7 mouse cellular contexts compared by ENCODE assay signal in genomic region chr17:88527781-88528180, GRCm38 (mm10). TPM values are rescaled to one million over a fixed set of nuclear protein-coding genes. Genes with fewer than 3 reads are reported as not detected.
DNase-seq lines count a peak whose midpoint lies in the region; ATAC-seq and TF ChIP-seq lines count a peak whose summit lies in the region.

No protein-coding gene starts in this region.

- no peaks in the 10 kb centered on the region for H3K27me3 ChIP-seq in intestine, postnatal 0 days (replicated peaks; ENCODE audit: control insufficient read depth, insufficient read depth, low read length)
- H3K27me3 ChIP-seq in intestine, embryonic 15.5 days (replicated peaks): no peaks in the 10 kb centered on the region
- H3K27me3 ChIP-seq in heart, postnatal 0 days (ENCODE audit: control insufficient read depth, insufficient read depth, low read length): no peaks in the 10 kb centered on the region

- TF ChIP-seq EP300 in heart, postnatal 0 days (IDR thresholded peaks at IDR 0.05; ENCODE audit: low read depth): no peak

- ATAC-seq in intestine, postnatal 0 days: no peak
- no peak for ATAC-seq in intestine, embryonic 15.5 days
- no peak for ATAC-seq in heart, postnatal 0 days (ENCODE audit: insufficient read depth, low read depth)
- no peak for ATAC-seq in granulocyte monocyte progenitor cell, adult 5-6 weeks (replicated peaks; ENCODE audit: poor library complexity, severe bottlenecking)

- H3K4me3 ChIP-seq in intestine, postnatal 0 days (ENCODE audit: low read depth, low read length): no peak overlapping the region
- H3K4me3 ChIP-seq in intestine, embryonic 15.5 days (replicated peaks): no peak overlapping the region
- H3K4me3 ChIP-seq in heart, postnatal 0 days (ENCODE audit: low read depth, low read length): no peak overlapping the region

- H3K4me1 ChIP-seq in intestine, postnatal 0 days (replicated peaks; ENCODE audit: control insufficient read depth, insufficient read depth, low read length): 0 out of 2 replicates have a peak, but pooled peaks cover 6% of the 10 kb centered on the region
- H3K4me1 ChIP-seq in intestine, embryonic 15.5 days (replicated peaks): 0 out of 2 replicates have a peak, but pooled peaks cover 8% of the 10 kb centered on the region
- H3K4me1 ChIP-seq in heart, postnatal 0 days (ENCODE audit: control insufficient read depth, insufficient read depth): no peaks in the 10 kb centered on the region

- H3K4me2 ChIP-seq in intestine, postnatal 0 days (replicated peaks; ENCODE audit: low read depth): no peak overlapping the region
- no peak overlapping the region for H3K4me2 ChIP-seq in intestine, embryonic 15.5 days (replicated peaks)
- no peak overlapping the region for H3K4me2 ChIP-seq in heart, postnatal 0 days (ENCODE audit: low read depth, low read length)

- DNase-seq in 3T3-L1 (ENCODE audit: low read depth, low spot score) (peak; percentile 91), 416B (ENCODE audit: low read depth) (peak; percentile 51)
- peak; percentile 30 for DNase-seq in heart, postnatal 0 days (ENCODE audit: low spot score)
- no peak for DNase-seq in ovary, postnatal 36 days (ENCODE audit: low spot score)

- no peak overlapping the region for H3K9ac ChIP-seq in intestine, postnatal 0 days (ENCODE audit: low read depth, low read length)
- H3K9ac ChIP-seq in intestine, embryonic 15.5 days: no peak overlapping the region
- H3K9ac ChIP-seq in heart, postnatal 0 days (replicated peaks; ENCODE audit: low read depth, low read length): no peak overlapping the region

- 7% methylated on average over 2 of the region's 2 CpGs for WGBS in intestine, postnatal 0 days
- 14% methylated on average over 2 of the region's 2 CpGs for WGBS in intestine, embryonic 15.5 days
- 8% methylated on average over 2 of the region's 2 CpGs for WGBS in heart, postnatal 0 days

- peak; percentile 77 for TF ChIP-seq CTCF in intestine, postnatal 0 days (IDR thresholded peaks at IDR 0.05; ENCODE audit: low read depth)
- TF ChIP-seq CTCF in heart, postnatal 0 days (IDR thresholded peaks at IDR 0.05; ENCODE audit: low read depth): peak; percentile 67

- H3K27ac ChIP-seq in intestine, postnatal 0 days (ENCODE audit: low read depth, low read length): no peak overlapping the region
- no peak overlapping the region for H3K27ac ChIP-seq in intestine, embryonic 15.5 days
- H3K27ac ChIP-seq in heart, postnatal 0 days (ENCODE audit: low read depth): no peak overlapping the region

- no peaks in the 10 kb centered on the region for H3K9me3 ChIP-seq in intestine, postnatal 0 days (ENCODE audit: control insufficient read depth)
- H3K9me3 ChIP-seq in intestine, embryonic 15.5 days: no peaks in the 10 kb centered on the region
- H3K9me3 ChIP-seq in heart, postnatal 0 days (replicated peaks; ENCODE audit: control insufficient read depth, low read length): no peaks in the 10 kb centered on the region

- H3K36me3 ChIP-seq in intestine, postnatal 0 days (ENCODE audit: control insufficient read depth, insufficient read depth): no peaks in the 10 kb centered on the region
- H3K36me3 ChIP-seq in intestine, embryonic 15.5 days: no peaks in the 10 kb centered on the region
- no peaks in the 10 kb centered on the region for H3K36me3 ChIP-seq in heart, postnatal 0 days (replicated peaks; ENCODE audit: control insufficient read depth, insufficient read depth, low read length)

RNA-seq across cellular contexts. Expression of gene Ppp1r21, which starts 2.1 kb away (rescaled TPM):
- polyA plus RNA-seq in intestine, postnatal 0 days (2015; fragmentation: Nextera tagmentation; extraction: Ambion mirVana): 25.8 and 27.2 TPM in 2 replicates
- polyA plus RNA-seq in intestine, embryonic 15.5 days (2015; fragmentation: Nextera tagmentation; extraction: Ambion mirVana): 21.4 and 22.4 TPM in 2 replicates
- 5.9 and 10.9 TPM in 2 replicates for total RNA-seq in heart, postnatal 0 days (2014; rRNA removed; ENCODE audit: low replicate concordance)
- polyA plus RNA-seq in heart, postnatal 0 days (2015; fragmentation: Nextera tagmentation; extraction: Ambion mirVana): 5.8 and 6.6 TPM in 2 replicates
- total RNA-seq in granulocyte monocyte progenitor cell, adult 5-6 weeks (2014; fragmentation: Nextera tagmentation): 56.3 and 72.2 TPM in 2 replicates
- 58.0 and 81.3 TPM in 2 replicates for total RNA-seq in granulocyte monocyte progenitor cell, adult 5-6 weeks (2017)
